Mouse (Mus musculus) ES-Bruce4 (cell line): ENCODE data around the gene Mtmr2.
A peak's percentile ranks its signal among the peaks of the same experiment; 100 is the strongest.

Experiments used
- CTCF ChIP-seq: IDR thresholded peaks from one replicate; pipeline ENCODE4 v1.8.1; 2011; ENCODE audit warnings: low read depth, low read length
- EP300 ChIP-seq: IDR thresholded peaks from 2 replicates; pipeline ENCODE4 v1.6.1; 2011; ENCODE audit warnings: low read depth, low read length; ENCODE audit not compliant: insufficient read depth
- POLR2A ChIP-seq: IDR thresholded peaks from one replicate; pipeline ENCODE4 v1.8.1; 2011; ENCODE audit warnings: low read length; ENCODE audit not compliant: insufficient read depth

DNA sequence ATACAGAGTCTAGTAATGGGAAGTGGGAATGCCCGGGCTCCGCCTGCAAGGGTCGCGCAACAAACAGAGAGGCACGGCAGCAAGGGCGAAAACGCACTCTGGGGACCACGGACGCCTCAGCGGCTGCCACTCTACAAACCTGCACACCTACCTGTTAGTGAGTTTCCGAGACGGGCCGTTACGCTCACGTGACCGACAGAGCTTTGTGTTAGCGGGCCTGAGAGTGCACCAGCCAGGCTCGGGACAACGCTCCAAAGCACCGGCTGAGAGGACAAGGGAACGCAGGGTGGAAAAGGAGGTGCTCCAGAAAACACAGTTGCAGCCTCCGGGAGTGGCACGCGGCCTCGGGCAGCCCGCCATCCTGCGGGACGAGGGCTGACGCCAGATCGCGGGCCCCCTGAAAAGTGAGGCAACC is 78.2 kb downstream of the Mtmr2 start:
- TF ChIP-seq EP300 (no peak), CTCF (no peak), POLR2A (peak; percentile 15)
